In genomic region chr10:61936211-61937121, GRCm38 (mm10) we compare ENCODE assay signal across 8 mouse cellular contexts. TPM values are rescaled to one million over a fixed set of nuclear protein-coding genes. Genes with fewer than 3 reads are reported as not detected.
A peak's percentile ranks its signal among the peaks of the same experiment; 100 is the strongest.
DNase-seq lines count a peak whose midpoint lies in the region; ATAC-seq lines count a peak whose summit lies in the region.
"Had no signal": no experiment of that assay in that cellular context is flagged by ENCODE, and none has a peak within 500 bp of the region (broad histone marks: within the 10 kb centered on the region; RNA-seq: fewer than 3 reads in every experiment).

No protein-coding gene starts in this region.

- H3K9ac ChIP-seq in hindbrain, embryonic 11.5 days (ENCODE audit: low read depth, low read length), result 0 out of 2 replicates have a peak overlapping the region, but pooled peaks have one; percentile 29

- peak overlapping the region; percentile 32 for H3K4me2 ChIP-seq in hindbrain, embryonic 11.5 days (replicated peaks; ENCODE audit: low read depth, low read length)

- ATAC-seq in hindbrain, embryonic 11.5 days (ENCODE audit: low FRiP score), result no peak

- H3K4me3 ChIP-seq in hindbrain, embryonic 11.5 days (ENCODE audit: low read depth, low read length), result peak overlapping the region; percentile 12; the same call in 1 of the 2 replicates

- peaks cover 4% of the 10 kb centered on the region for H3K4me1 ChIP-seq in hindbrain, embryonic 11.5 days (replicated peaks; ENCODE audit: control insufficient read depth, insufficient read depth, low read length)

- no peaks in the 10 kb centered on the region for H3K9me3 ChIP-seq in hindbrain, embryonic 11.5 days (ENCODE audit: control insufficient read depth, low read length)

- H3K36me3 ChIP-seq in hindbrain, embryonic 11.5 days (ENCODE audit: control insufficient read depth, insufficient read depth, low read length), result no peaks in the 10 kb centered on the region

- peaks cover 9% of the 10 kb centered on the region for H3K27me3 ChIP-seq in hindbrain, embryonic 11.5 days (ENCODE audit: control insufficient read depth, insufficient read depth, low read length)

- no peak overlapping the region for H3K27ac ChIP-seq in hindbrain, embryonic 11.5 days (ENCODE audit: low read depth, low read length)
- H3K27ac ChIP-seq: macrophage had no signal

- DNase-seq in R1 (ENCODE audit: low read depth, low spot score), result peak; percentile 48
- peak; percentile 65 for DNase-seq in embryo, embryonic 9.5 days (ENCODE audit: extremely low spot score)
- DNase-seq in hindbrain, embryonic 11.5 days (ENCODE audit: low spot score), result peak; percentile 44
- DNase-seq in lung, postnatal 4 days, result peak; percentile 17 to 61
- DNase-seq in layer of hippocampus, postnatal 25 days (ENCODE audit: extremely low spot score in 1 of 2, low spot score in 1 of 2), result no peak
- no peak for DNase-seq in cerebellum, adult 18-20 months
- no peak for DNase-seq in layer of hippocampus, postnatal 14 days (ENCODE audit: low spot score in 2 of 2)

- WGBS in hindbrain, embryonic 11.5 days, result 3% methylated on average over 28 of the region's 28 CpGs

RNA-seq across cellular contexts. Expression of gene Col13a1, which starts 42.4 kb away (rescaled TPM):
- 1.5 and 1.9 TPM in 2 replicates for polyA plus RNA-seq in hindbrain, embryonic 11.5 days (2014; fragmentation: Nextera tagmentation; extraction: Ambion mirVana)
- total RNA-seq in layer of hippocampus, postnatal 25 days (2021), result 1 to 10 TPM in 1 of 2 experiments, under 1 TPM in 1; 0.77 to 1.3 TPM
- 1 to 10 TPM; 1.7 to 2.4 TPM for total RNA-seq in layer of hippocampus, postnatal 14 days (2021)
- polyA plus RNA-seq: macrophage had no signal

Comparison
In these comparisons a context has a peak if more than half of its experiments do, and no peak if none do; other contexts are left out.
1. DNase-seq: peak in R1 (single experiment), embryo, embryonic 9.5 days (single experiment), hindbrain, embryonic 11.5 days (single experiment) and lung, postnatal 4 days (2 of 2); none in layer of hippocampus, postnatal 25 days (0 of 2), cerebellum, adult 18-20 months (0 of 2) and layer of hippocampus, postnatal 14 days (0 of 2).